Mouse (Mus musculus): Measurements from ENCODE around the gene Acad10.
"Not testable (repeated sequence)": the region's sequence is repeated elsewhere in the genome, so short reads cannot be mapped to it uniquely, and the experiment has no call there.

Gene Acad10

GRCm38 (mm10) chr5:121660059-121660896 is at the start of gene Acad10, which contains the start of gene Brap:
Gene Acad10 (minus strand): TSS chr5:121660514.
Gene Brap (plus strand): TSS chr5:121660563.
- DNase-seq (ENCODE audit: low read depth, low spot score) = peak; percentile 94

- DNase-seq (ENCODE audit: low read depth, low spot score) = no peak
Measured at GRCm38 (mm10) chr5:121704512-121705248, 44.4 kb upstream of the Acad10 start.

GRCm38 (mm10) chr5:121703341-121703740 is 43.0 kb upstream of the Acad10 start:
- no peak for DNase-seq (ENCODE audit: low read depth, low spot score)

- DNase-seq (ENCODE audit: low read depth, low spot score) = no peak
Measured at GRCm38 (mm10) chr5:121701111-121701769, 40.9 kb upstream of the Acad10 start.

- DNase-seq (ENCODE audit: low read depth, low spot score) = no peak
Measured at GRCm38 (mm10) chr5:121700496-121700895, 40.2 kb upstream of the Acad10 start.

- no peak for DNase-seq (ENCODE audit: low read depth, low spot score)
Measured at GRCm38 (mm10) chr5:121699891-121700290, 39.6 kb upstream of the Acad10 start.

- no peak for DNase-seq (ENCODE audit: low read depth, low spot score)
Measured at GRCm38 (mm10) chr5:121696761-121697160, 36.4 kb upstream of the Acad10 start.

GRCm38 (mm10) chr5:121692897-121693296 is 32.6 kb upstream of the Acad10 start:
- no peak for DNase-seq (ENCODE audit: low read depth, low spot score)

- not testable (repeated sequence) for DNase-seq (ENCODE audit: low read depth, low spot score)
Measured at GRCm38 (mm10) chr5:121691436-121691835, 31.1 kb upstream of the Acad10 start.

- DNase-seq (ENCODE audit: low read depth, low spot score) = no peak
Measured at GRCm38 (mm10) chr5:121690482-121691211, 30.3 kb upstream of the Acad10 start.

GRCm38 (mm10) chr5:121686113-121686898 is 26.0 kb upstream of the Acad10 start:
- no peak for DNase-seq (ENCODE audit: low read depth, low spot score)

GRCm38 (mm10) chr5:121685495-121685894 is 25.2 kb upstream of the Acad10 start:
- no peak for DNase-seq (ENCODE audit: low read depth, low spot score)

GRCm38 (mm10) chr5:121682250-121682649 is 21.9 kb upstream of the Acad10 start:
- DNase-seq (ENCODE audit: low read depth, low spot score) = no peak

GRCm38 (mm10) chr5:121670412-121670811 is 10.1 kb upstream of the Acad10 start:
- DNase-seq (ENCODE audit: low read depth, low spot score) = peak; percentile 60

GRCm38 (mm10) chr5:121668411-121668810 is 8.1 kb upstream of the Acad10 start:
- DNase-seq (ENCODE audit: low read depth, low spot score) = no peak

- DNase-seq (ENCODE audit: low read depth, low spot score) = no peak
Measured at GRCm38 (mm10) chr5:121667067-121667466, 6.8 kb upstream of the Acad10 start.

GRCm38 (mm10) chr5:121664971-121665370 is 4.7 kb upstream of the Acad10 start:
- no peak for DNase-seq (ENCODE audit: low read depth, low spot score)

- DNase-seq (ENCODE audit: low read depth, low spot score) = no peak
Measured at GRCm38 (mm10) chr5:121664078-121664477, 3.8 kb upstream of the Acad10 start.

- no peak for DNase-seq (ENCODE audit: low read depth, low spot score)
Measured at GRCm38 (mm10) chr5:121663456-121663855, 3.1 kb upstream of the Acad10 start.

GRCm38 (mm10) chr5:121661494-121661893 is 1.2 kb upstream of the Acad10 start:
- DNase-seq (ENCODE audit: low read depth, low spot score) = no peak

GRCm38 (mm10) chr5:121660897-121661254 is 562 bp upstream of the Acad10 start:
- DNase-seq (ENCODE audit: low read depth, low spot score) = no peak
